Mouse (Mus musculus) neural tube, embryonic 11.5 days (tissue): ENCODE data around the gene Hectd4. TPM values are rescaled to one million over a fixed set of nuclear protein-coding genes. Genes with fewer than 3 reads are reported as not detected.

Source experiments
- ATAC-seq: fragments of 200-750 bp; cut with Nextera tagmentation; 2 replicates; pipeline ENCODE4 v1.8.0; 2017; ENCODE audit warnings: moderate number of reproducible peaks, mild to moderate bottlenecking, moderate TSS enrichment, moderate library complexity; ENCODE audit not compliant: insufficient read depth, low FRiP score, low TSS enrichment
- DNase-seq: peaks from one replicate; pipeline ENCODE4 v3.0.0-alpha.2; 2015; ENCODE audit warnings: low spot score
- H3K27ac ChIP-seq: fragments of 300-500 bp; sonication (generic); 2 replicates; pipeline ENCODE4 v1.5.1; 2014; ENCODE audit warnings: low read depth, mild to moderate bottlenecking, low read length
- H3K27me3 ChIP-seq: fragments of 300-500 bp; sonication (generic); 2 replicates; pipeline ENCODE4 v1.6.1; 2014; ENCODE audit warnings: mild to moderate bottlenecking, low read length, mixed read lengths; ENCODE audit not compliant: control insufficient read depth, insufficient read depth
- H3K36me3 ChIP-seq: fragments of 300-500 bp; sonication (generic); 2 replicates; pipeline ENCODE4 v1.6.1; 2014; ENCODE audit warnings: mild to moderate bottlenecking, low read length, moderate library complexity, mixed read lengths; ENCODE audit not compliant: control insufficient read depth, insufficient read depth
- H3K4me1 ChIP-seq: fragments of 300-500 bp; sonication (generic); 2 replicates; pipeline ENCODE4 v1.6.1; 2014; ENCODE audit warnings: low read length, mixed read lengths; ENCODE audit not compliant: control insufficient read depth, insufficient read depth
- H3K4me2 ChIP-seq: fragments of 300-500 bp; sonication (generic); 2 replicates; pipeline ENCODE4 v1.6.1; 2014; ENCODE audit warnings: low read depth, mild to moderate bottlenecking, moderate library complexity
- H3K4me3 ChIP-seq: fragments of 300-500 bp; sonication (generic); 2 replicates; pipeline ENCODE4 v1.5.1; 2014; ENCODE audit warnings: low read depth, low read length
- H3K9ac ChIP-seq: fragments of 300-500 bp; sonication (generic); 2 replicates; pipeline ENCODE4 v1.6.1; 2014; ENCODE audit warnings: mild to moderate bottlenecking, low read length
- H3K9me3 ChIP-seq: fragments of 300-500 bp; sonication (generic); 2 replicates; pipeline ENCODE4 v1.6.1; 2016; ENCODE audit warnings: low read length; ENCODE audit not compliant: control insufficient read depth
- WGBS: fragments of 180-500 bp; shearing (Covaris S2); extraction: QIAGEN DNeasy Blood & Tissue Kit; methylation state at CpG from one replicate; pipeline ENCODE4 v1.1.7; 2014; 5-methylcytosine and 5-hydroxymethylcytosine counted together
- polyA plus RNA-seq: library from polyadenylated mRNA; unstranded; fragments of >200 nt; fragmentation: Nextera tagmentation; extraction: Ambion mirVana; gene quantifications from 2 replicates; pipeline ENCODE4 v1.2.1, GENCODE M21; 2014

Gene Hectd4
- polyA plus RNA-seq, 1 experiment from 2014 or later = 11.7 TPM

- H3K9ac ChIP-seq = no peak overlapping the region
- H3K36me3 ChIP-seq = no peaks in the 10 kb centered on the region; the same call in 1 of the 2 replicates
- no peaks in the 10 kb centered on the region for H3K27me3 ChIP-seq
- 91% methylated on average over 7 of the region's 7 CpGs for WGBS
- DNase-seq = peak; percentile 29
- no peak overlapping the region for H3K27ac ChIP-seq
- no peak overlapping the region for H3K4me3 ChIP-seq
- H3K4me2 ChIP-seq = no peak overlapping the region
- no peaks in the 10 kb centered on the region for H3K4me1 ChIP-seq
- H3K9me3 ChIP-seq = no peaks in the 10 kb centered on the region
- ATAC-seq = no peak
Measured at GRCm38 (mm10) chr5:121266741-121267382, 46.8 kb downstream of the Hectd4 start.

- 80% methylated on average over 7 of the region's 7 CpGs for WGBS
- Histone ChIP-seq H3K27ac (no peak overlapping the region), H3K9me3 (no peaks in the 10 kb centered on the region), H3K27me3 (no peaks in the 10 kb centered on the region), H3K36me3 (peaks cover 3% of the 10 kb centered on the region), H3K9ac (no peak overlapping the region), H3K4me3 (no peak overlapping the region), H3K4me2 (no peak overlapping the region), H3K4me1 (no peaks in the 10 kb centered on the region)
- DNase-seq (no peak), ATAC-seq (no peak)
Measured at GRCm38 (mm10) chr5:121271046-121271445, 51.0 kb downstream of the Hectd4 start.

GRCm38 (mm10) chr5:121276808-121277207 is 56.8 kb downstream of the Hectd4 start:
- Histone ChIP-seq H3K4me3 (no peak overlapping the region), H3K27me3 (no peaks in the 10 kb centered on the region), H3K4me1 (no peaks in the 10 kb centered on the region), H3K4me2 (no peak overlapping the region), H3K9ac (no peak overlapping the region), H3K27ac (no peak overlapping the region), H3K36me3 (peaks cover 12% of the 10 kb centered on the region), H3K9me3 (no peaks in the 10 kb centered on the region)
- DNase-seq (no peak), ATAC-seq (no peak)
- WGBS = 89% methylated on average over 1 of the region's 1 CpGs

- ATAC-seq = no peak
- Histone ChIP-seq H3K4me3 (no peak overlapping the region), H3K4me2 (no peak overlapping the region), H3K27ac (no peak overlapping the region), H3K9me3 (no peaks in the 10 kb centered on the region), H3K4me1 (no peaks in the 10 kb centered on the region), H3K9ac (no peak overlapping the region), H3K27me3 (no peaks in the 10 kb centered on the region), H3K36me3 (peaks cover 14% of the 10 kb centered on the region)
- DNase-seq = no peak
- WGBS = 95% methylated on average over 4 of the region's 4 CpGs
Measured at GRCm38 (mm10) chr5:121280456-121280855, 60.4 kb downstream of the Hectd4 start.

GRCm38 (mm10) chr5:121283051-121283450 is 63.0 kb downstream of the Hectd4 start:
- H3K36me3 ChIP-seq = peaks cover 19% of the 10 kb centered on the region
- no peaks in the 10 kb centered on the region for H3K4me1 ChIP-seq
- no peak overlapping the region for H3K4me3 ChIP-seq
- H3K27ac ChIP-seq = no peak overlapping the region
- no peak overlapping the region for H3K9ac ChIP-seq
- 94% methylated on average over 9 of the region's 9 CpGs for WGBS
- ATAC-seq (no peak), DNase-seq (no peak)
- no peaks in the 10 kb centered on the region for H3K9me3 ChIP-seq
- H3K27me3 ChIP-seq = no peaks in the 10 kb centered on the region
- H3K4me2 ChIP-seq = no peak overlapping the region

GRCm38 (mm10) chr5:121284816-121285215 is 64.8 kb downstream of the Hectd4 start:
- WGBS = 85% methylated on average over 5 of the region's 5 CpGs
- Histone ChIP-seq H3K4me2 (no peak overlapping the region), H3K36me3 (peaks cover 15% of the 10 kb centered on the region), H3K4me3 (no peak overlapping the region), H3K9me3 (no peaks in the 10 kb centered on the region), H3K4me1 (no peaks in the 10 kb centered on the region), H3K27me3 (no peaks in the 10 kb centered on the region), H3K27ac (no peak overlapping the region), H3K9ac (no peak overlapping the region)
- no peak for DNase-seq
- no peak for ATAC-seq

GRCm38 (mm10) chr5:121287213-121287612 is 67.2 kb downstream of the Hectd4 start:
- no peaks in the 10 kb centered on the region for H3K27me3 ChIP-seq
- no peaks in the 10 kb centered on the region for H3K9me3 ChIP-seq
- no peak overlapping the region for H3K4me3 ChIP-seq
- no peak overlapping the region for H3K4me2 ChIP-seq
- H3K36me3 ChIP-seq = peaks cover 13% of the 10 kb centered on the region
- no peaks in the 10 kb centered on the region for H3K4me1 ChIP-seq
- WGBS = 96% methylated on average over 2 of the region's 2 CpGs
- no peak overlapping the region for H3K27ac ChIP-seq
- H3K9ac ChIP-seq = no peak overlapping the region
- ATAC-seq = no peak
- no peak for DNase-seq

- no peaks in the 10 kb centered on the region for H3K27me3 ChIP-seq
- H3K4me1 ChIP-seq = no peaks in the 10 kb centered on the region
- H3K9ac ChIP-seq = no peak overlapping the region
- ATAC-seq (no peak), DNase-seq (no peak)
- no peak overlapping the region for H3K4me2 ChIP-seq
- H3K27ac ChIP-seq = no peak overlapping the region
- WGBS = 97% methylated on average over 3 of the region's 3 CpGs
- H3K36me3 ChIP-seq = peaks cover 19% of the 10 kb centered on the region
- no peak overlapping the region for H3K4me3 ChIP-seq
- H3K9me3 ChIP-seq = no peaks in the 10 kb centered on the region
Measured at GRCm38 (mm10) chr5:121290289-121290688, 70.3 kb downstream of the Hectd4 start.

- WGBS = 88% methylated on average over 16 of the region's 16 CpGs
- H3K36me3 ChIP-seq = peaks cover 16% of the 10 kb centered on the region
- DNase-seq (no peak), ATAC-seq (no peak)
- H3K27me3 ChIP-seq = no peaks in the 10 kb centered on the region
- no peak overlapping the region for H3K27ac ChIP-seq
- H3K9ac ChIP-seq = no peak overlapping the region
- H3K9me3 ChIP-seq = no peaks in the 10 kb centered on the region
- no peak overlapping the region for H3K4me2 ChIP-seq
- no peaks in the 10 kb centered on the region for H3K4me1 ChIP-seq
- H3K4me3 ChIP-seq = no peak overlapping the region
Measured at GRCm38 (mm10) chr5:121292309-121293165, 72.5 kb downstream of the Hectd4 start.
